Mouse (Mus musculus) T-helper 1 cell (primary cell): ENCODE data around the gene Cbs.
"Not testable (repeated sequence)": the region's sequence is repeated elsewhere in the genome, so short reads cannot be mapped to it uniquely, and the experiment has no call there.

ENCODE experiments used
- in situ Hi-C: fragments of 300-600 bp; cut with MboI, MseI; formaldehyde crosslinking; loops from one replicate; pipeline ENCODE4 v1.15.1; 2025; ENCODE audit warnings: high pct_unique_total_duplicates

Cbs gene

DNA sequence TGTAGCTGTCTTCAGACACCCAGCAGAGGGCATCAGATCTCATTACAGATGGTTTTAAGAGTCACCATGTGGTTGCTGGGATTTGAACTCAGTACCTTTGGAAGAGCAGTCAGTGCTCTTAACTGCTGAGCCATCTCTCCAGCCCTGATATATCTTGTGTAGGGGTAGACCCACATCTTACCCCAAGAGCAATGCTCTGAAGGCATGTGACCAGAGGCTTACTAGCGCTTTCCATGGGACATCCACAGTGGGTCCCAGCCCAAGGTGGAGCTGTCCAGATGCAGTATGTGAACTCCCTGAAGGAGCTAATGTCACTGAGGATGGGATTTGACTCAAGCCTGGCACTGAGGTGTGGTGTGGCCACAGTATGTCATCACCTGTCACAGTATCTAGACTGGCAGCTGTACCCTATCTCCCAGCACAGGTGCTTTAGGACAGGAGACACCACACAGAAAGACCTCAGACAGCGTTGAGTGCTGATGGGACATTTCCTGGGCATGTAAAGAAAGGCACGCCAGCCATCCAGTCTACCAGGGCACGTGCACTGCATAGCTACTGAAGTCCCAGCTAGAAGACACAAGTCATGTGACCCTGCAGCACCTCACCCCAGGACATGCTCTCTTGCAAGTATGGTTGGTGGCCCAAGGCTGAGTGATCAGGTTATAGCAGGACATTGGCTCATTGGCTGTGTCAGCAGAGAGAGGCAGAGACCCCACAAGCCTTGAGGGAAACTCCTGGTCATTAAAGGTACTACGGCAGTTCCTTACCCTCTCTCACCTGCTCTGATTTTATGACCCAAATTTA lies 9.4 kb upstream of the Cbs start:
- in situ Hi-C loops, result loop anchor here (5.0 kb wide), 1 partner anchor 139 kb away; no protein-coding TSS in a partner anchor

DNA sequence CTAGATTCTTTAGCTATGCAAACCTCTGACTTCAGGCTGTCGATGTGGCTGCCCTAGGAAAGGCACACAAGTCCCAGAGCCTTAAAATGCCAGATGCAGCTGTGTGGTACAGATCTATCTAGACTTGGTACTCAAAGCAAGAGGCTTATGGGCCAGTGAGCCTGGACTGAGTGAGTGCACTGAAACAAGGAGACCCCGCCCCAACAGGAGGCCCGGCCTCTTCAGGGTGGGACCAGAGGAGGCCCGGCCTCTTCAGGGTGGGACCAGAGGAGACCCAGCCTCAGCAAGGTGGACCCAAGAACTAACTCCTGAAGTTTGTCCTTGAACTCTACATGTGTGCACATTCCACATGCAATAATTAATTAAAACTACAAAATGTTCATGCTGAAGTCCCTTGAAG lies 5.9 kb upstream of the Cbs start:
- in situ Hi-C loops, result no loop called here

DNA sequence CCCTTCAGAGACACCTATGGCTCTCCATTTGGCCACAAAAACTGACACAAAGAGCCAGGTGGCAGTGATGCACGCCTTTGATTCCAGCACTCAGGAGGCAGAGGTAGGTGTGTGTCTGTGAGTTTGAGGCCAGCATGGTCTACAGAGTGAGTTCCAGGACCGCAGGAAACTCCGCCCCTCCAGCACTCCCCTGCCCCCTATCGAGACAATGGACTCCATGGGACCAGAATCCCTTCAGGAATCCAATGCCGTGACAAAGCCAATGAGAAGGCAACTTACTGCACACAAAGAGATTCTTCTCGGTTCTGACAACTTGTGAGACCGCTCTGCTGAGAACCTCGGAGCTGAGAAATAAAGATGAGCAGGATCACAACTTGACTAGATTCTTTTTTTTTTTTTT lies 5.3 kb upstream of the Cbs start:
- in situ Hi-C loops, result no loop called here

DNA sequence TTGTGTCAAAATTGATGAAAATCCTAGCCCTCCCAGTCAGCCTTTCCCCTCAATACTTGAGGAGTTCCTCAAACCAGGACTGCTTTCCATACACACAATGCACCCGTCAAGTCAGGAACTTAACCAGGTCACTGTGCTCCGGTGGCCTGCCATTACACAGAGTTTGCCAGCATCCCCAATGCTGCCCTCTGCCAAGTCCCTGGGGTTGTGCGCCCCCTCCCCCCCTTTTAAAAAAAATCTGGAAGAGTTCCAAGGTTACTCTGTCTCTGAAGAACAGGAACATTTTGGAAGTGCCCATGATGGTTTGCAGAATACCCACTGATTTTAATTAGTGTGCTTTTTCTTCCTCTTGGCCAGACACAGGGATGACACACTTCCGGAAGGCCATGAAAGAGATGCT lies 2.6 kb upstream of the Cbs start:
- in situ Hi-C loops, result no loop called here

DNA sequence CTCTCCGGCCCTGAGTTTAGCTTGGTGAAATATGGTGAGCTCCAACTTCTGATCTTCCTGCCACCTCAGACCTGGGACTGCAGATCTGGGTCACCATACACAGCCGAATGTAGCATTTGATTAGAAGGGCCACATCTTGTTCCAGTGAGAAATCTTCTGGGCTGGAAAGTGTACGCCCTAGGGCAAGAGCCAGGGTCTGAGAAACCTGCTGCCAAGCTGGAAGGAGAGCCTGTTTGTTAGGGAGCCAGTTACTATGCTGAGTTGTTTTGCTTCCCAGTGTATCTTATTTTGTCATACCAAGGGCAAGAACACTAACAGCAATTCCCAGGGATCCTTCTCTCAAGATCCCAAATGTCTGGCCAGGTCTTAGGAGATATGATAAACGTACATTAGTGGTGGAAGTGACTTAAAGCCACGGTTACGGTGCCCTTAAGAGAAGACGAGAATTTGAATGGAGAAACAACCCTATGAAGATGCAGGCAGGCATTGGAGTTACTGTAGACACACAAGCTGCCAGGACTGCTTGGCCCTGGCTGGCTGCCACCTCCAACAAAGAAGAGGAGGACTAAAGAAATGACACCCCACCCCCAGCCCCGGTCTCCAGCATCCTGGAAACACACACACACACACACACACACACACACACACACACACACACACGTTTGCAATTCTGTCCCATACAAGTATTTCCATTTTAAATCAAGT lies 980 bp upstream of the Cbs start:
- in situ Hi-C loops, result no loop called here

DNA sequence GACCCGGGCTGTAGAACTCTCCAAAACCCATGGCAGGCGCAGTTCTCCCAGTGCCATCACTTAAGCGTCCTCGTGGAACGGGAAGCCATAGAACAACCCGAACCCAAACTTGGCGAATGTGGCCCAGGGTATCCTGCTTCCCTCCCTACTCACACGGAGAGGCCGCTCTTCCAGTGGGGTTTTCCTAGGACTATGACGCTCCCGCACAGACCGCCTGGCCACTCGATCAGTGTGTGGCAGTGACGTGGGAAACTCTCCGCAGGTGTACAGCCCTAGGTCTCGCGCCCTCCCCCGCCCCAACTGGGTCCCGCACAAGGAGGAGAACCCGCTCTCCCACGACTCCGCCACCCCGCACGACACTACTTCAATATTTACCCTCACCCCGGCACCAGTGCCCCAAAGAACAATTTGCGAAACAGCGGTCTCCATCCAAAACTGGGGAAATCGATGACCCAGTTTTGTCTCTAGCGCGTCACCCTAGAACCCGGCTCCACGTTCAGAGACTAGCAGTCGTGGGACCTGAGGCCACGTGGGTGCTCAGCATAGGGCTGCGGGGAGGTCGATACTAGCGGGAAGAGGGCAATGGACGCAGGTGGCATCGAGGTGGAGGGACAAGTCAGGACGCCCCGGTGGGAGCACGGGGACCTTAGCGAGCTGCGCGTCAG lies 629 bp downstream of the Cbs start:
- in situ Hi-C loops, result no loop called here

DNA sequence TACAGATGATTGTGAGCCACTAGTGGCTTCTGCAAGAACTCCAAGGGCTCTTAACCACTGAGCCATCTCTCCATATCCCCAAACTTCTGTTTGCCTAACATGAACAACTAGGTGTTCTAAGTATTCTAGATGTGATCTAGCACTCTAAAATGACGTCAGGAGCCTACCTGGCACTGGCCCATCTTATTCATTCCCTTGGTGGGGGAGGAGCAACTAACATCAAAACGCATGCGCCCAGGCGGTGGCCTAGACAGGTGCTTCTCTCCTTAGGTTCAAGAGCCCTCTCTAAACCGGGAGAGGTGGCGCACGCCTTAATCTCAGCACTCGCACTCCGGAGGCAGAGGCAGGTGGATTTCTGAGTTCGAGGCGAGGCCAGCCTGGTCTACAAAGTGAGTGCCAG lies 1.3 kb downstream of the Cbs start:
- in situ Hi-C loops, result no loop called here

DNA sequence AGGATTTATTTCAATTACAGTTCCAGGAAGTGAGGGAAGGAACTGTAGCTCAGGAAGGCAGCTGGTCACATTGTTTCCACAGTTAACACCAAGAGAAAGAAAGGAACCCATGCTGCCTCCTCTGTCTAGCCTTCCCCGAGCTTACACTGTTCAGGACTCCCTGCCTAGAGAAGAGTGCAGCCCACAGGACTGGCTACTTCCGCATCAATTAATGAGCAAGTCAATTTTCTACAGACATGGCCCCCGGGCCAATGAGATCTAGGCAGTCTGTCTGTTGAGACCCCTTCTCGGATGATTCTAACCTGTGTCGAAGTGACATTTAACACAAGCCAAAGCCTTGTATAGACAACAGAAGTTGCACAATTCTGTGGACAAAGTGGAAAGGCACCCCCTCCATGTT lies 2.1 kb downstream of the Cbs start:
- in situ Hi-C loops, result no loop called here

DNA sequence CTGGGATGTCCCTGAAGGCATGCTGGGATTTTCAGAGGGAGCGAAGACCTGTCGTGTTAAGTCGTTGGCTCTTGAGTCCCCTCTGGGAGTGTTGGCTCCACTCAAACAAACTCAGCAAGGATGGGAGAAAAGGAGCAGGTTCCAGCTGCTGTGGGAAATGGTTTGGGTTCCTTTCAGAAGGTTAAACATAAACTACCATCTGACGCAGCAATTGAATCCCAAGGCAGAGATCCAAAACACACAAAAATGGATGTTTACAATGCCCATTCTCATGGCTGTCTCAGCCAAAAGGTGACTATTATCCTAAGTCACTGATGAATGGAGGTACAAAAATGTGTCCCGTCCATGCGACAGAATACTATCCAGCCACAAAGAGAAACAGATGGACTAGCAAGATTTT lies 4.0 kb downstream of the Cbs start:
- in situ Hi-C loops, result no loop called here

DNA sequence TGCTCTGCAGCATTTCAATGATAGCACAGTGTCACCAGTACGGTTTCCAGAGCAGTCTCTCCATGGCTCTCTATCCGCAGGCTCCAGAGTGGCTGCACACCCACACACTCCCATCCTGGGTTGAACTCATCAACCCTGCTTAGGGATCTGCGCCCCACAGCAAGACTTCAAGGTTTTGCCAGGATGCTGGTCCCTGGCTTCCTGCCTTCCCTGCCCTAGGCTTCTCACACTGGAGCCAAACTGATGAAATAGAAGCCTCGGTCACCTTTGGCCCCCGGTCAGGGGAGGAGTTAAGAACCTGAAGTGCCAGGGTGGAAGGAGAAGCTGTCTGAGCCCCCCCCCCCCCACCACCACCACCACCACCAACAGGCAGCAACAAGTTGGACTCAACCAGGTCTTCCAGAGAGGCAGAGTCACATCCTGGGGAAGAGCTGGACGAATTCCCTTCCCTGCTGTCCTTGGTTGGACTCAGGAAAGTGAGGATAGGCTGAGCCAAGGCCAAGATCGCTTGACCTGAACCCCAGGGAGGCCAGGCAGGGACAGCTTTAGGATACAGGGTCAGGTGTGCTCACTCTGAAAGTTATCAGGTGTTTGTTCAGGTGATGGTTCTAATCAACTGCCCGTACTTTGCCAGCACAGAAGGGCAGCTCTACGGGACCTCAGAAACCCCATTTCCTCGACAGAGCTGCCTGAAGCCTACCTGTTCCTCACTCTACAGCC lies 5.8 kb downstream of the Cbs start:
- in situ Hi-C loops, result no loop called here

DNA sequence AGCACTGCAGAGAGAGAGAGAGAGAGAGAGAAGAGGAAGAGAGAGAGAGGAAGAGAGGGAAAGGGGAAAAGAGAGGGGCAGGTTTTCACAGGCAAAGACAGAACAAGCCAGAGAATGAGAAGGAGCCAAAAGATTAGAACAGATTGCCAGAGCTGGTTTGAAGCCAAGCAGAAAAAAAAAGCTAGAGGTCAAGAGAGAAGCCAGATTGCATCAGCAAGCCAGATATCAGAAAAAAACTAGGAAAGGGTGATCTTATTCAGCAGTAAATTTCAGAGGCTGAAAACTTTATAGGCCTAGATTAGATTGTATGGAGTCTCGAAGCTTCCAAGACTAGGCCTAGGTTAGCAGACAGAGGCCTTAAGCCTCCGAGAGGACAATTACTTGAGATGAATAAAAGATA lies 9.1 kb downstream of the Cbs start:
- in situ Hi-C loops, result loop anchor here (5.0 kb wide), 1 partner anchor 101 kb away; no protein-coding TSS in a partner anchor

DNA sequence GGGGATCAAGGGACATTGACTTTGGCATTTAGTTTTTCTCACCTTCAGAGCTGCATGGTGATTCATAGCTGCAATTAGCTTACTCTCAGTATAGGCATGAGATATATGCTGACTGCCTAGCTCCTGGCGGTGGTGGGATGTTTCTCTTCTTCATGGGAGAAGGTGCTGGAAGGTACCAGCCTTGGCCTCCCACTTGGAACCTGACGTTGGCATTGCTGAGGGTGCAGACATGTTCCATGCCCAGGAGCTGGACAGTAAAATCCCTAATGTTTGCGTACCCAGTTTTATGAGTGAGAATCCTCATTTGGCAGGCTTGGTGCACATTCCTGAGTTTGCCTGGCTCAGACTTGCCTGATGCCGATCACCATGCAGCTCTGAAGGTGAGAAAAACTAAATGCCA lies 13.9 kb downstream of the Cbs start:
- in situ Hi-C loops, result no loop called here

DNA sequence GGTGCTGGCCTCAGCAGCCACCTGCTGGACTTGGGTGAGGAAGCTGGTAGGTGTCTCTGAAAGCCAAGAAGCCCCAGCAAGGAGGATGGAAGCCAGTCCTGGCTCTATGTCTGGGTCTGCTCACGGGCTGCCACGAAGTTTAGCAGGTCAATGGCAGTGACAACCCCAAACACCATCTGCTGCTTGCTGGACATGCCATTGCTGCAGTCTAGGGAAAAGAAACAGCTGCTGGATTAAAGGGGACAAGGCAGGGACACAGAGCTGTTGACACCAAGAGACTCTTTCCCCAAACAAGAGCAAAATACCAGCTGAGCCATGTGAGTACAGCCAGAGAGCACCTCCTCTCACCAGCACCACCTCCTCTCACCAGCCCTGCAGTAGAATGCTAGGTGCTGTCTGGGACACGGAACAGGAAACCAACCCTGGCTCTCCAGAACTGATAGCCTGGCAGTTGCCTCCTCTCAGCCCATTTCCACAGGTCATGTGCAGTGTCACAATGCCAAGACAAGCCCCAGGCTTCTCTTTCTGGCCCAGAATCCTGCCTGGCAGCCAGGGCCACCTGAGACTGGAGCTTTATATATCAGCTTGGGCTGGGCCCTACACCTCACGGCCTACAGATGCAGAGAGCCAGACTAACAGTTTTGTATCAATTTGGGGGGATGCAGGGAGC lies 23.8 kb downstream of the Cbs start:
- in situ Hi-C loops, result no loop called here

DNA sequence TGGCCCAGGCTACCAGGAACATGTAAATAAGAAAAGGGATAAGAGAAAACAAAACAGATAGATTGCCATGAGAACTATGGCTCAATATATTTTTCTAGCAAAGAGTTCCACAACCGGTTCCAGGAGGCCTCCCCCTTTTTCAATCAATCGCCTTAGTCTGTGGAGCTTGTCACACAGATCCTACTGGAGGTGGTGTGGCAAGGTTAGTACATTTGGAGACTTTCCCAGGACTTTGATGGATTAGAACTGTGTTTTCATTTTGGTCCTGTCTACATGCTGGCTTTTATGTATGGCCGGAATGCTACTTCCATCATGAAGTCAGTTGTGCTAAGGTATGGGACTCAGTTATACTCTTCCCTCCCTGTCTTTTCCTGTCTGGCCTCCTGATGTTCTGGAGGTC lies 27.1 kb downstream of the Cbs start:
- in situ Hi-C loops, result no loop called here

DNA sequence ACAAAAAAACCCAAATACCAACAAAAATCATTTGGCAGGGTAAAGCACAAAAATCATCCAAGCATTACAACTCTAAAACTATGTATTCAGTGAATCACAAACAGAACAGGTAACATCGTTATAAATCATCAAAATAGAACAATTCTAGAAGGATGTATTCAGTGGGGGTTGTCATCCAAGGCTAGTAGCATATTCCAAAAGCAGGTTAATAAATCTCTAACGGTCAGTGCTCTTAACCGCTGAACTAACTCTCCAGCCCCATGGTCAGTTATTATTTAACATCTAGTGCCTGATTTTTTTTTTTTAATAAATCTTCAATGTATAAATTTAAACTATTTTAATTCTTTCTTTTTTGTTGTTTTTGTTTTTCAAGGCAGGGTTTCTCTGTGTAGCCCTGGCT lies 27.9 kb downstream of the Cbs start:
- in situ Hi-C loops, result not testable (repeated sequence)

DNA sequence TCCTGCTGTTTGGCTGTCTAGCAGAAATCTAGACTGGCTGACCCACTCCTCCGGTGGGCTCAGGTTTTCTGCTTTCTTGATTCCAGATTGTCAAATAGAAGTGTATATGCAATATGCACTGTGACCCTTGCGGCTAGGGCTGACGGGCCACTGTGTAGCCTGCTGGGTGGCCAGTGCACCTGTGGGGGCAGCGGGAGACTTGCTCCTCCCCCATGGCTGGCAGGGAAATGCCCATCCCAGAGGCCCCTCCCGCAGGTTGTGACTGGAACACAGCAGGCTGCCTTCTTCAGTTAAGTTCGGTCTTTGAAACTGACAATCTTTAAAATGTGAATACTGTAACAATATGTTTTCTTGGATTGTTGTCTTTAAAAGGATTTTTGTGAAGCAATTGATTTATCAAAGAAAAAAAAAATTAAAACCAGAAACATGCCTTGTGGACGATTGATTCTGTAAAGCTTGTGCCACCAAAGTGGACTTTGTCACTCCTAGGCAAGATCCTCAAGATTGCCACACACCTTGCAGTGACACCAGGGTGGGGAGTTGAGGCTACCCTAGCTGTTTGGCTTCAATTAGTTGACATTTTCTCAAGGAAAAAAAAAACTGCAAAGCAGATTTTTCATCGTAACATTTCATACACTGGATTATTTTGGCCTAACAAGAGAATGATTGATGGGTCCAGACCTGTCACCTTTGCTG lies 29.6 kb downstream of the Cbs start:
- in situ Hi-C loops, result no loop called here

DNA sequence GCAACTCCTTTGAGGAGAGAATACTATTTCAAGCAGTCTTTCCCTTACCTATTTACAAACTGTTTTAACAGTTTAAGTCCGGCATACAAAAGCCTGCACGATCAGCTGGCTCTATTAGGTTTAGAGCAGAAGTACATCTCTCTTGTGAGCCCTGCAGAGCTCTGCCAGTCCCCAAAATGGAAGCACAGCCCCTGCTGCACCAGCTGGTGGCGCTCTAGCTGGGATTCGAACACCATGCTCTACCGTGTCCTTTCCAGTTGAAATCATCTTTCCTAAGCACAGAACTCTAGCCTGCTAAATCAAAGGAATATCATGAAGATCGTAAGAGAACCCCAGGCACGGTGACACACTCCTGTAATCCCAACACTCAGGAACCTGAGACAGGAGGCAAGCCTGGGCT lies 30.6 kb downstream of the Cbs start:
- in situ Hi-C loops, result no loop called here

DNA sequence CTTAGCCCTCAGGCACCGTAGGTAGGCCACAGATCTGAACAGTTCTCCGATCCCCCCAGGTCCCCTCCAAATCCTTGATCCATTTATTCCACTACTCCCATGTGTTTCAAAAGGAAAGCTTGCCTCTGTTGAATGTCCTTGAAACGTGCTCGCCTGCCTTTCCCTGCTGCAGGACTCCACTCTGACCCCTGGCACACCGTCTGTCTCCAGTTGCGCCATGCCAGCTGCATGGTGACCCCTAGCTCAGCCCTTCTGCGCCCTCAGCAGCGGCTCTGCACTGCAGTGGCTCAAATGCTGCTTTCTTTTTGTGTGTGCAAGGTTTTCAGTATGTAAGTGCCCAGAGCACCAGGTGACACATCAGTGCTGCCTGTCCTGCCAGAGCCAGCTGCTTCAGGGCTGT lies 38.4 kb downstream of the Cbs start:
- in situ Hi-C loops, result no loop called here

DNA sequence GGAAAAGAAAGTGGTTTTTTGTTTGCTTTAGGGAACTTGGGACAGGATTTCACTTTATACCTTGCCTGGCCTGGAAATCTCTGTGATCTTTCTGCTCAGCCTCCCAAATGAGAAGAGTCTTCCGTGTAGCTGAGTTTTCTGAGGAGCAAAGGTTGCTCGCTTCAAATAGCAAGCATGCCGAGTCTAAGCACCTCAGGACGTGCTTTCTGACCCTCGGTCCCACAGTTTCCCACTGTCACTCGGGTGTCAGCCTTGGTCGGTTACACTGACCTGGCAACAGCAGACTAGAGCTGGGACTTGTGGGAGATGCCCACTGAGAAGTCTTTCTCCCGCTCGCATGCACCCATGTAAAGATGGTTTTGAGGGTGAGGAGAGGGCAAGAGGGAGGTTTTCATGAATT lies 39.1 kb downstream of the Cbs start:
- in situ Hi-C loops, result no loop called here

DNA sequence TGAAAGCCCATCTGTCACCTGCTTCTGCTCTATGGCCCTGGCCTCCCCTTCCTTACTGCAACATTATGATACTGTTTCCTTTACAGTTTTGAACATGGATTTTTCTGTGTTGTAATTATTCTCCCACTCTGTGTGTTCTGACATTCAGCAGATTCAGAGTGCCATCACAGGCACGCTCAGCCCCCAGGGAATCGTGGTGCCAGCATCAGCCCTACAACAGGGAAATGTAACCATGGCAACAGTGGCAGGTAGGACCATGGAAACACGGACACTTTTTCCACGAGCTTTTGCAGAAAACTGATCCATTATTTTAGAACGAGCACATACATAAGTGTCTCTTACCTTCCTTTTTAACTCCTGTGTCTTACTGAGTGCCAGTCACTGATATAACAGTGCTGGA lies 42.0 kb downstream of the Cbs start:
- in situ Hi-C loops, result no loop called here

DNA sequence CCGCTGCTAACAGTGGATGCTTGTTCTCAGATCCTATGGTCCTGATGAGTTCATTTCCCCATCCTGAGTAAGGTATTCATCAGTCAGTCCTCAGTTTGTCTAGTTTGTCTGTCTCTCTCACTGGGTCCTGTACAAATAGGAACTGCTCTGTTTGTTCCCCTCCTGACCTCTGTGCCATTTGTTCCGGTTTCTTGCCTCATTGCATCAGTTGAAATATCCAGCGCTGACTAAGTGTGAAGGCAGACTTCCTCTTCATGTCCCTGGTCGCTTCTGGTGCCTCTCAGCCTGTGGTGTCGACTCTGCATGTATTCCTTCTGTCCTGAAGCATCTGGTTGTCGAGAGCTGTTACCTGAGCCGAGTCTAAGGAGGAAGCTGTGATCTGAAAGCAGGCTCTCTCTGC lies 42.4 kb downstream of the Cbs start:
- in situ Hi-C loops, result no loop called here
